10 mouse cellular contexts compared by ENCODE assay signal in the genomic region with DNA sequence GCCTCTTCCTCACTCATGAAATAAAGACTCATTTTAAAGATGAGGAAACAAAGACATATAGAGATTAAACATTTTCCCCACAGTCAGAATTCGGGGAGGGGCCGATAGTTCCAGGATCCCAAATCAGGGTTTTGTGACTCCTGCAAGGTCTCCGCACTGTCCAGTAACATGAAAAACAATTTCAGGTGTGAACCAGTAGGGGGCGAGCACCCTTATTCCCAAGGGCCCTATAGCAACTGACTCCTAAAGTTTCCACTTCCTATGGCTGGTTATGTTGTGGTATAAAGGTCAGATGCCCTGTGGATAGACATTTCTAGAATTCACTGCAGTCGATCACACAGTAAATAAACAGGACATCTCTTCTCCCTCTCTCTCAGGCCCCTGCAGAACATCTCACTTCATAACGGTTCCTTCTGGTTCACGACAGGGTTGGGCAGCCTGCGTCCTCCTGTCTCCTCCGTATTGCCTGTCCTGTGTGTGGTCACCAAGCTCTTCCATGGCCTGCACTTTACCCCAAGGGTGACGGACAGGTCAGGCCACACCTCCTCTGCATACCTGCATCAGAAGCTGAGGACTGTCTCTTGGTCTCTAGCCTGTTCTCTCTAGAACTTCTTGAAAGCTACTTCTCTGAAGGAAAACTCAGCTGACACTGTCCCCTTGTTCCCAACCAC. TPM values are rescaled to one million over a fixed set of nuclear protein-coding genes. Genes with fewer than 3 reads are reported as not detected.
DNase-seq lines count a peak whose midpoint lies in the region; ATAC-seq and TF ChIP-seq lines count a peak whose summit lies in the region.
"Had no signal": no experiment of that assay in that cellular context is flagged by ENCODE, and none has a peak within 500 bp of the region (broad histone marks: within the 10 kb centered on the region; RNA-seq: fewer than 3 reads in every experiment).

No protein-coding gene starts in this region.

- TF ChIP-seq CTCF in brain, embryonic 14.5 days (IDR thresholded peaks at IDR 0.05; ENCODE audit: borderline replicate concordance, extremely low read depth, insufficient read depth, insufficient read length): peak; percentile 52; the same call in 1 of the 2 replicates

- peak; percentile 88 for DNase-seq in heart, adult 11 months
- peak; percentile 41 for DNase-seq in CD4-positive, CD25-positive, alpha-beta regulatory T cell, adult 2 months (ENCODE audit: low read depth, low spot score)
- no peak for DNase-seq in brain, embryonic 14.5 days (ENCODE audit: low read depth)
- DNase-seq in liver, embryonic 13.5 days: no peak
- DNase-seq in frontal cortex, postnatal 36 days (ENCODE audit: low spot score in 2 of 2): no peak
- no peak for DNase-seq in left cerebral cortex, postnatal 25 days (ENCODE audit: low spot score in 2 of 2)
- DNase-seq in testis, postnatal 14 days (ENCODE audit: low spot score): no peak

- intact Hi-C loops in left cerebral cortex, postnatal 25 days (cut with DNase I): no loop called here

- no peak overlapping the region for H3K4me3 ChIP-seq in heart, embryonic 11.5 days (ENCODE audit: low read depth, low read length)
- H3K4me3 ChIP-seq in liver, embryonic 13.5 days (replicated peaks): no peak overlapping the region
- H3K4me3 ChIP-seq: heart, embryonic 15.5 days; myocyte had no signal

- WGBS in heart, embryonic 11.5 days (ENCODE audit: insufficient replicate concordance): 74% methylated on average over 10 of the region's 10 CpGs
- 62% methylated on average over 10 of the region's 10 CpGs for WGBS in liver, embryonic 13.5 days (ENCODE audit: insufficient replicate concordance)

- H3K4me1 ChIP-seq in heart, embryonic 11.5 days (ENCODE audit: control insufficient read depth, insufficient read depth, low read length): 0 out of 2 replicates have a peak, but pooled peaks cover 2% of the 10 kb centered on the region
- H3K4me1 ChIP-seq in liver, embryonic 13.5 days (replicated peaks): no peaks in the 10 kb centered on the region
- H3K4me1 ChIP-seq: heart, embryonic 15.5 days had no signal

- TF ChIP-seq POLR2A in brain, embryonic 14.5 days (IDR thresholded peaks at IDR 0.05; ENCODE audit: borderline replicate concordance, extremely low read depth, insufficient read depth, insufficient read length, poor library complexity, severe bottlenecking): no peak

- no peaks in the 10 kb centered on the region for H3K9me3 ChIP-seq in heart, embryonic 11.5 days (replicated peaks; ENCODE audit: control insufficient read depth, low read length)
- no peaks in the 10 kb centered on the region for H3K9me3 ChIP-seq in liver, embryonic 13.5 days (replicated peaks)
- H3K9me3 ChIP-seq: heart, embryonic 15.5 days had no signal

- H3K27ac ChIP-seq in heart, embryonic 11.5 days (ENCODE audit: low read depth, low read length): no peak overlapping the region
- H3K27ac ChIP-seq in liver, embryonic 13.5 days: no peak overlapping the region
- H3K27ac ChIP-seq: heart, embryonic 15.5 days had no signal

- H3K9ac ChIP-seq in heart, embryonic 11.5 days (ENCODE audit: low read depth, low read length): no peak overlapping the region
- no peak overlapping the region for H3K9ac ChIP-seq in liver, embryonic 13.5 days
- H3K9ac ChIP-seq: heart, embryonic 15.5 days had no signal

- no peaks in the 10 kb centered on the region for H3K27me3 ChIP-seq in heart, embryonic 11.5 days (ENCODE audit: control insufficient read depth, insufficient read depth, low read length)
- H3K27me3 ChIP-seq in liver, embryonic 13.5 days: no peaks in the 10 kb centered on the region
- H3K27me3 ChIP-seq: heart, embryonic 15.5 days had no signal

- H3K4me2 ChIP-seq in heart, embryonic 11.5 days: no peak overlapping the region
- no peak overlapping the region for H3K4me2 ChIP-seq in liver, embryonic 13.5 days
- H3K4me2 ChIP-seq: heart, embryonic 15.5 days had no signal

- no peak for ATAC-seq in heart, embryonic 11.5 days (replicated peaks; ENCODE audit: insufficient number of reproducible peaks, low FRiP score, low TSS enrichment)
- peak; percentile 41; the same call in 1 of the 2 replicates for ATAC-seq in liver, embryonic 13.5 days (ENCODE audit: low read depth)

- H3K36me3 ChIP-seq in heart, embryonic 11.5 days (ENCODE audit: control insufficient read depth, insufficient read depth, low read length): no peaks in the 10 kb centered on the region
- H3K36me3 ChIP-seq in liver, embryonic 13.5 days: peaks cover 52% of the 10 kb centered on the region

RNA-seq across cellular contexts. Expression of gene Asah2, which starts 19.3 kb away (rescaled TPM):
- 3.1 and 3.3 TPM in 2 replicates for polyA plus RNA-seq in heart, embryonic 11.5 days (2014; fragmentation: Nextera tagmentation; extraction: Ambion mirVana)
- polyA plus RNA-seq in brain, embryonic 14.5 days (2012; rRNA removed): 1.2 and 2.1 TPM in 2 replicates
- polyA plus RNA-seq in liver, embryonic 13.5 days (2015; fragmentation: Nextera tagmentation; extraction: Ambion mirVana): 0.23 and 0.52 TPM in 2 replicates
- 1 to 10 TPM; 7.2 to 7.3 TPM for total RNA-seq in left cerebral cortex, postnatal 25 days (2021)

Comparison
In these comparisons a context has a peak if more than half of its experiments do, and no peak if none do; other contexts are left out.
1. DNase-seq: peak in heart, adult 11 months (single experiment) and CD4-positive, CD25-positive, alpha-beta regulatory T cell, adult 2 months (single experiment); none in brain, embryonic 14.5 days (single experiment), liver, embryonic 13.5 days (single experiment), frontal cortex, postnatal 36 days (0 of 2), left cerebral cortex, postnatal 25 days (0 of 2) and testis, postnatal 14 days (single experiment).